Mouse (Mus musculus) heart, embryonic 12.5 days (tissue): ENCODE results near the gene Phldb2. TPM values are rescaled to one million over a fixed set of nuclear protein-coding genes. Genes with fewer than 3 reads are reported as not detected.

ENCODE experiments used
- polyA plus RNA-seq: library from polyadenylated mRNA; unstranded; fragments of >200 nt; fragmentation: Nextera tagmentation; extraction: Ambion mirVana; gene quantifications from 2 replicates; pipeline ENCODE4 v1.2.1, GENCODE M21; 2016

The Phldb2 gene
- polyA plus RNA-seq, 1 experiment from 2014 or later = 59.2 TPM

Other genes with a start within 250 kb of the Phldb2 start
- gene Tagln3, start 229.0 kb downstream of the Phldb2 start, polyA plus RNA-seq = 10.0 and 10.2 TPM in 2 replicates
- 29.1 and 31.1 TPM in 2 replicates for gene Abhd10, start 210.6 kb downstream of the Phldb2 start, polyA plus RNA-seq
- 0.74 and 0.89 TPM in 2 replicates for gene Plcxd2, start 56.6 kb upstream of the Phldb2 start, polyA plus RNA-seq
- gene Cd96, start 166.7 kb upstream of the Phldb2 start, polyA plus RNA-seq = not detected in 2 replicates
- gene Gm4737, start 201.5 kb upstream of the Phldb2 start, polyA plus RNA-seq = 1.2 and 2.7 TPM in 2 replicates